8 mouse cellular contexts compared by ENCODE assay signal in the genomic region with DNA sequence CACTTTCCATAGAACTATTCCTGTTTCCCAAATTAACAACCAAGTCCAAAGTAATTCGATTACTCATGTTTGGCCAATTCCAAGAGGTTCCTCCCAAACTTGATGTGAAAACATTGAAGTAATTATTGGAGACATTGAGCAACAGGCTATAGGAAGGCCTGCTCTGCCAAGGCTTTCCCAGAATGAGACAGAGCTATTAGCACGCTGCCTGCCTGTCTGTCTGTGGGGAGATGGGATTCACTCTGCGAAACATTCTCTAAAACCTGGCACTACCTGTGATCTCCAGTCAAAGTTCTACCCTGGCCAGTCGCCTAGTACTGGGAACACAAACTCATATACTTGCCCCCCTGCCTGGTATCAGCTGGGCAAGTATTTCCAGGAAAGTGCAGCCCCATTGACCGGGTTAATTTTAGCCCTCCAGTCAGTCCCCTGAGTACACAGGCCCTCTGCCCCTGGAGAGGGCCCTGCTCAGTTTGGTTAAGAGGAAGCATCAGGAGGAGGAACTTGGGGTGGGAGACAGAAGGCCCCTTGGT. TPM values are rescaled to one million over a fixed set of nuclear protein-coding genes. Genes with fewer than 3 reads are reported as not detected.
DNase-seq lines count a peak whose midpoint lies in the region; ATAC-seq and TF ChIP-seq lines count a peak whose summit lies in the region.

No protein-coding gene starts in this region.

- 0% methylated on average over 5 of the region's 5 CpGs for WGBS in heart, adult 2 months
- WGBS in midbrain, embryonic 12.5 days = 35% methylated on average over 5 of the region's 5 CpGs

- peaks cover 40% of the 10 kb centered on the region for H3K4me1 ChIP-seq in bone marrow macrophage, adult 2 months (ENCODE audit: control insufficient read depth, insufficient read depth, low read length)
- H3K4me1 ChIP-seq in heart, adult 2 months (ENCODE audit: control insufficient read depth, insufficient read depth, low read length) = peaks cover 19% of the 10 kb centered on the region
- H3K4me1 ChIP-seq in midbrain, embryonic 12.5 days = peaks cover 35% of the 10 kb centered on the region

- H3K9ac ChIP-seq in heart, adult 2 months (ENCODE audit: low read depth, low read length) = peak overlapping the region; percentile 99
- peak overlapping the region; percentile 89 for H3K9ac ChIP-seq in midbrain, embryonic 12.5 days (replicated peaks)

- DNase-seq in adrenal gland, postnatal 10 days = peak; percentile 60
- no peak for DNase-seq in adrenal gland, postnatal 25 days
- peak; percentile 66 to 81 for DNase-seq in heart, adult 2 months
- peak; percentile 85 for DNase-seq in kidney, adult 9 months
- DNase-seq in layer of hippocampus, adult 11-12 months (ENCODE audit: low spot score) = no peak
- DNase-seq in ovary, adult 18-20 months (ENCODE audit: low spot score) = no peak

- peak overlapping the region; percentile 77 for H3K4me2 ChIP-seq in midbrain, embryonic 12.5 days (replicated peaks)

- peak overlapping the region; percentile 90 for H3K27ac ChIP-seq in bone marrow macrophage, adult 2 months (ENCODE audit: insufficient read depth, low read depth, low read length)
- peak overlapping the region; percentile 92 for H3K27ac ChIP-seq in heart, adult 2 months
- 0 out of 2 replicates have a peak overlapping the region, but pooled peaks have one; percentile 30 for H3K27ac ChIP-seq in midbrain, embryonic 12.5 days (replicated peaks)

- H3K4me3 ChIP-seq in bone marrow macrophage, adult 2 months (ENCODE audit: insufficient read depth, low read length) = peak overlapping the region; percentile 82
- H3K4me3 ChIP-seq in heart, adult 2 months = peak overlapping the region; percentile 58
- peak overlapping the region; percentile 74 for H3K4me3 ChIP-seq in midbrain, embryonic 12.5 days

- peaks cover 16% of the 10 kb centered on the region for H3K36me3 ChIP-seq in heart, adult 2 months (ENCODE audit: control insufficient read depth, insufficient read depth, low read length)
- no peaks in the 10 kb centered on the region for H3K36me3 ChIP-seq in midbrain, embryonic 12.5 days

- no peak for ATAC-seq in midbrain, embryonic 12.5 days (ENCODE audit: low FRiP score, low read depth)

- TF ChIP-seq EP300 in heart, adult 2 months (IDR thresholded peaks at IDR 0.05; ENCODE audit: insufficient read depth, low read depth, low read length) = peak; percentile 83

- intact Hi-C loops in heart, adult 2 months (cut with DNase I) = loop anchor here (2.0 kb wide), 2 partner anchors 34 to 78 kb away; no protein-coding TSS in a partner anchor

- H3K27me3 ChIP-seq in heart, adult 2 months (ENCODE audit: control insufficient read depth, insufficient read depth, low read length) = no peaks in the 10 kb centered on the region
- H3K27me3 ChIP-seq in midbrain, embryonic 12.5 days = no peaks in the 10 kb centered on the region

- peaks cover 4% of the 10 kb centered on the region; the same call in 1 of the 2 replicates for H3K79me2 ChIP-seq in heart, adult 2 months (replicated peaks; ENCODE audit: control insufficient read depth, insufficient read depth, low read length)

- no peak for TF ChIP-seq POLR2A in bone marrow macrophage, adult 2 months (IDR thresholded peaks at IDR 0.05; ENCODE audit: borderline replicate concordance, low read depth, low read length)
- peak; percentile 60 for TF ChIP-seq POLR2A in heart, adult 2 months (IDR thresholded peaks at IDR 0.05; ENCODE audit: insufficient read depth, low read depth, low read length)

- no peaks in the 10 kb centered on the region for H3K9me3 ChIP-seq in midbrain, embryonic 12.5 days

- no peak for TF ChIP-seq CTCF in bone marrow macrophage, adult 2 months (IDR thresholded peaks at IDR 0.05; ENCODE audit: low read depth, low read length)
- no peak for TF ChIP-seq CTCF in heart, adult 2 months (IDR thresholded peaks at IDR 0.05)

RNA-seq across cellular contexts. Expression of a gene that starts 1.5 kb away (rescaled TPM):
- total RNA-seq in adrenal gland, postnatal 10 days (2021) = 10 to 100 TPM; 73.7 to 83.0 TPM
- total RNA-seq in adrenal gland, postnatal 25 days (2021) = 70.1 and 91.5 TPM in 2 replicates
- 75.9 and 77.7 TPM in 2 replicates for polyA plus RNA-seq in bone marrow macrophage, adult 2 months (2012; ENCODE audit: insufficient read depth, insufficient read length, missing spikeins)
- 10 to 100 TPM; 68.7 to 69.7 TPM for total RNA-seq in heart, adult 2 months (2021)
- 42.6 and 57.4 TPM in 2 replicates for polyA plus RNA-seq in heart, adult 2 months (2012; rRNA removed)
- 14.8 and 15.2 TPM in 2 replicates for polyA plus RNA-seq in midbrain, embryonic 12.5 days (2016; fragmentation: Nextera tagmentation; extraction: Ambion mirVana)

Comparison
In these comparisons a context has a peak if more than half of its experiments do, and no peak if none do; other contexts are left out.
1. DNase-seq: peak in adrenal gland, postnatal 10 days (single experiment), heart, adult 2 months (2 of 2) and kidney, adult 9 months (single experiment); none in adrenal gland, postnatal 25 days (single experiment), layer of hippocampus, adult 11-12 months (single experiment) and ovary, adult 18-20 months (single experiment).
2. H3K27ac ChIP-seq: peak in every context shown above with its lines; median percentile 92 in heart, adult 2 months; 90 in bone marrow macrophage, adult 2 months; 30 in midbrain, embryonic 12.5 days.
3. Peak in every context shown above with its lines, with median percentiles within 50 percentile points of each other: H3K4me3 ChIP-seq.